Mouse (Mus musculus) testis, postnatal 10 days (tissue): Measurements from ENCODE around the gene Rpl13.
"Not testable (repeated sequence)": the region's sequence is repeated elsewhere in the genome, so short reads cannot be mapped to it uniquely, and the experiment has no call there.

Experiments
- DNase-seq: peaks from one replicate; pipeline ENCODE4 v3.0.0; 2021; ENCODE audit warnings: low spot score

The Rpl13 gene

DNA sequence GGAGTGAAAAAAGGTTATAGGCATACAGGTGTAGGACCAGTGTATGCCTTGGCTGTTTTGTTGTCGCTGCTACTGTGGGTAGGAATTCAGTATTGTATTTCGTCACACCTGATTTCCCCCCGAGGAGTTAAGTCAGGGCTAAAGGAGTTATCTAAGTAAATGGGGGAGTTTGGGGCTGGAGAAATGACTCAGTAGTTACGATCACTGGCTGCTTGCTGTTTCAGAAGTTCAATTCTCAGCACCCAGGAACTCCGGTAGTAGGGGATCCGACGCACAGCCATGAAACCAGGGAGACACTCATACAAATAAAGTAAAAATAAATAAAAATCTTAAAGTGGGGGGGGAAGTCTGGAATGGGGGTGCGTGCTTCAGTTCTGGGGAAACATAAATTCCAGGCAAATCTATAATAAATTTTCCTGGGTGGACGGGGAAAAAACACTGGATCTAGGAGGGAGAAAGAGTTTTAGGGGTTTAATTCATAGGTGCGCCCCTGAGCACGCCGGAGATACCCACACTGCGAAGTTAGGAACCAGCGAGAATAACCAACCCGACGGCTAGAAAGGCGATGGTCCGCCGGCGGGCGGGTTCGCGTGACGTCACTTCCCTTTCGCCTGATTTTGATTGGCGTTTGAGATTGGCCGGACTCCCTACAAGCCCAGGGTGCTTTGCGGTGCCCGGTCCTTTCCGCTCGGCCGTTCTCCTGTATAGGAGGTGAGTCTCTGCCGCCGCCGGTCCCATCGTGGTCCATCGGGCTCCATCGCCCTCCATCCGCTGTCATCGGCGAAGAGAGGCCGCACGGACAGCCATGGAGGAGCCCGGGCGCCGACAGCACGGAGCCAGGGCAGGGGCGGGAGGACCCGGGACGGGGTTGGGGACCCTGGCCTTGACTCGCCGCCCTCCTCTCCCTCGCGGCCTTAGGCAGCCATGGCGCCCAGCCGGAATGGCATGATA lies at the start of gene Rpl13:
Rpl13 (plus strand) TSS at position 616 of the 951 bp plus-strand sequence.
- peak; percentile 97 for DNase-seq

- DNase-seq = no peak
Observed at GRCm38 (mm10) chr8:123062721-123063120, 39.4 kb upstream of the Rpl13 start, which contains the start of gene Spg7. Spg7 (plus strand) TSS chr8:123062942.

DNA sequence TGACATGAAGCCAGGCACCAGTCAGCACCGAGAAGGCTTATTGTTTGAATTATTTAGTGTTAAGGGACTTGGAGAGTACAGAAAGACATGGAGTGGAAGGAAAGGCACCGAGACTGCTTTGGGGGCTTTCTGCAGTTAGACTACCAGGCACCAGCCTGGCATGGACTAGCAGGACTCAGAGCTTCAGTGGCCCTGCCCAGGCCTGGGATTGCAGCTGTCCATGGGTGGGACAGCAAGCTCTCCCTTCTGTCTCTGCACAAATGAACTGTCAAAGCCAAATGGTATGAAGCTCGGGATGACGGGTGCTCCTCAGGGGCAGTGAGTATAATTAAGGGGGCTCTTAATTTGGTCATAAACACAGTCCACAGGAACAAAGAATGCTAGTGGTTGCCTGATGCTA lies 38.1 kb upstream of the Rpl13 start:
- no peak for DNase-seq

GRCm38 (mm10) chr8:123064809-123065213 lies 37.3 kb upstream of the Rpl13 start:
- DNase-seq = no peak

DNA sequence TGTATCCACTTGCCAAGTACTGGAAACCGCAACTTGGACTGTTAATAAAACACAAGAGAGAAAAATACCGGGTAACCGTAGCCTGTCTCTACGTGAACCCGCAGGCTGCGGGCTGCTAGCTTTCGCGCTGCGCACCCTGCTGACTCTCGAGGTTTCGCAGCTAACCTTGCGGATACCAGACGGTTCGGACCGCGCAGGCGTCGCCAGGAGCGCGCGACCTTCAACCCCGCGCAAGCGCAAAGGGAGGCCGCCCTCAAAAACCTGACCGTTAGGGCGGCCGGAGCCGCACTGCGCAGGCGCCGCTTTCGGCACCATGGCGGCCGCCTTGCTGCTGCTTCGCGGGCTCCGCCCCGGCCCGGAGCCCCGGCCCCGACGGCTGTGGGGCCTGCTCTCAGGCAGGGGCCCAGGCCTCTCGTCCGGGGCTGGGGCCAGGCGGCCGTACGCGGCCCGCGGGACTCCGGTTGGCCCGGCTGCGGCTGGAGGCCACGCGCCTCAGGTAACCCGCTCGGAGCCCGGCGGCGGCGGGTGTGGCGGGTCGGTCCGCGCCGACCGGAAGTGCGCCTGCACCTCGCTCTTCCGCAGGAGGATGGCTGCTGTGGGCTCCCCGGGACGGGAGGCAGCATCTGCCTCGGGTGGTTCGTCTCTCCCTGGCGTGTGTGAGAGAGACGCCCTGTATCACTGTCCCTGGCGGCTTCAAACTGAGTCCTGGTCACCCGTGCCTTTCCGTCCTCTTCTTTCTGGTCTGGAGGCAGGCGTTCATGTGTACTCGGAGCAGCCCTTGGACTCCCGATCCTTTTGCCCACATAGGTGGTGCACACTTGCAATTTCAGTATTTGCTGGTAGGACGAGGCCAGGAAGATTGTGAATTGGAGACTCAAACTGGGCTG lies 36.7 kb upstream of the Rpl13 start:
- peak; percentile 97 for DNase-seq

- no peak for DNase-seq
Observed at GRCm38 (mm10) chr8:123066101-123066683, 36.0 kb upstream of the Rpl13 start.

DNA sequence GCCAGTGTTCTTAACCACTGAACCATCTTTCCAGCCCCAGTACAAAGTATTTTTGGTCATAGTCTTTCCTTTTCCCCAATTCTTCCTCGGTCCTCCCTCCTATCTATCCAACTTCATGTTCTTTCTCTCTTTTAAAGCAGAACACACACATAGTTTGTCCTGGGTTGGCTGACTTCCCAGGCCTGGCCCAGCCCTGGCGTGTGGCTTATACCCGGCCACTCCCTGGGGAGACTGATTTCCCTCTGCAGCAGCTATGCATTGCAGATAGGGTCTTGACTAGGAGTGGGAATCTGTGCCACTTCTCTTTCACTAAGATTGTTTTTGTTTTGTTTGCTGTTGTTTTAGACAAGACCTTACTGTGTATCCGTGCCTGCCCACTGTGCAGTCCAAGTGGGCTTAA lies 31.0 kb upstream of the Rpl13 start:
- DNase-seq = peak; percentile 58

DNA sequence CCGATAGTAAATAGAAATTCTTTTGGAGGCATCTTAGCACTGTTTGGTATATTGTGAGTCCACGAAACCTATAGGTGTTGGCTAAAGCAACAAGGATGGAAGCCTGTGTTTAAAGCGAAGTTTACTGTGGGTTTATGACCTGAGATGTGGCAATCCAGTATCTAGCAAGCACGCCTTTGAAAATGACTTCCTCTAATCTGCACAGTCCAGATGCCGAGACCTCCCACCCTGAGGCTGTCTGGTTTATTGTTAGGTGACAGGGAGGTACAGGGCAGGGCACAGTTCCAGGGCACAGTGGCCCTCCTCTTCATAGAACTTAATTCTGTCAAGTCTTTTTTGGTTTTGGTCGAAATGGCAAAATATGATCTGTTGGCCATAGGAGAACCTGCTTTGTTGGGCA lies 24.9 kb upstream of the Rpl13 start:
- DNase-seq = no peak

DNA sequence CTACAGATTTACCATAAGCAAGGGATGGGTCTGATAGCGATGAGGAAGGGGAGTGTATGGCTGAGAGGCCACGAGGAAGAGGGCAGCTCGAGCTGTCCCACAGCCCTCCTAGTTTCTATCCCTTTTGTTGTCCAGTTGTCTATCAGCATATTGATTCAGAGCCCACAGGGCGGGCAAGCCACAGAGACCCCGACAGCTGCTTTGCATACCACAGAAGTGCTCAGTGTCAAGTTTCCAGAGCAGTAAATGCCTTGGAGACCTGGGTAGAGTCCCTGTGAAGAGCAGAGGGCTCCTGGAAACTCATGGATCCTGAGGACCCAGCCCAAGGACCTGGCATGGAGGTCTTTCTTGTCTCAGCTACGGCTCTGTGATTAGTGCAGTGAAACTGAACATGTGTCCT lies 19.2 kb upstream of the Rpl13 start:
- no peak for DNase-seq

GRCm38 (mm10) chr8:123083610-123084009 lies 18.5 kb upstream of the Rpl13 start:
- DNase-seq = no peak

- no peak for DNase-seq
Observed at GRCm38 (mm10) chr8:123087289-123087688, 14.9 kb upstream of the Rpl13 start.

DNA sequence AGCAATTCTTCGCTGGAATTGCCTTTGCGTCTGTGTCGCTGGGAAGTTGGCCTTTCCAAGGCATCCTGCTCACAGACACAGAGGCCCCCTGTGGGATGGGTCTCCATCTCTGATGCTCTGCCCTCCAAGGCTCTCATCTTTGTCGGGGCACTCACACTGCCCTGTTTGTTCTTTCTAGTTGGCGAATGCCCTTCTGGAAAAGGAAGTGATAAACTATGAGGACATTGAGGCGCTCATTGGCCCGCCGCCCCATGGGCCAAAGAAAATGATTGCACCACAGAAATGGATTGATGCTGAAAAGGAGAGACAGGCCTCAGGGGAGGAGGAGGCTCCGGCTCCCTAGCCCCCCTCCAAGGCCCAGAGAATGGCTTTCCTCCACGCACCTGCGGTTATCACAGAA lies 4.9 kb upstream of the Rpl13 start:
- no peak for DNase-seq

DNA sequence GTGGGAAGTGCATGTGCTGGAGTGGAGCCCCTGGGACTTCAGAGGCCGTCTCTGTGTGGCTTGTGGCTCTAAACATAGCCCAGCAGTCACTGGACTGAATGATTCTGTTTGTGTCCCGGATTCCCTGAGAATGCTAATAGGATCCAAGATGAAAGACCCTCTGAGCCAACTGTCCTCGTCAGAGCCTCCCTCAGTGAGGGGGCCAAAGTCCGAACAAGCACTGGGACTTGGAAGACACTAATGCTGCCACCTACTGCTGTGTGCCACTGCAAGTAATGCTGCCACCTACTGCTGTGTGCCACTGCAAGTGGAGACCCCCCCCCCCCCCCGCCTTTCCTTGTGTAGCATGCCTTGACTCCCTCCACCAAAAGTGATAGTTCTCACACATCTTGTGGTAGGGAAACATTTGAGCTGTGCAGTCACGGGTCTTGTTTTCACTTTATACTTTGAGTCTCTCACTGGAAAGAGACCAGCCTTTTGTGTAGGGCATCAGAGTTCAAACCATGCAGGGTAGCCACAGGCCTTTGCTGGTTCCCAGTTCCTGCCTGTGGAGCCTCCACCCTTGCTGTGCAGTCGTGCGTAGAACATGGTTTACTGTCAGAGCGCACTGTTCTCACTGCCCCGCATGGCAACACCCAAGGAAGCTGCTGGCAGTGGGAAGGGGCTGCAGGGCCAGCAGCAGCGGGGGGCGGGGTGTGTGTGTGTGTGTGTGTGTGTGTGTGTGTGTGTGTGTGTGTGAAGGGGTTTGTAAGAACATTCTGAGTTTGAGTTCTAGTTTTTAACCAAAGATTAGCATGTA lies 4.2 kb upstream of the Rpl13 start:
- no peak for DNase-seq

DNA sequence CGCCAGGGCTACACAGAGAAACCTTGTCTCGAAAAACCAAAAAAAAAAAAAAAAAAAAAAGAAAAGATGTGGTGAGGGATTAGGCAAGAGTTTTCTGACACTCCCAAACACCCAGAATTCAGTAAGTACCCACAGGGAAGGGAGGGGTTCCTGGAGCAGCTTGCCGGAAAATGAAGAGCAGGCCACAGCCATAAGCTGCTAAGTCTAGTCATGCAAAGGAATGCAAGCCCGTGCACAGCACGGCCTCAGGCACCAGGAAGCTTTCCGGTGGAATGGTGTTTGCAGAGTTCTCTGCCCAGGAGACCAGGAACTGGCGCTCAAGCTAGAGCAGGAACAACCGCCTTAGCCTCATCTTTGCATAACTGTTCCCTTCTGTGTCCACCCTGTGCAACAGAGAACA lies 1.9 kb upstream of the Rpl13 start:
- DNase-seq = no peak

- DNase-seq = no peak
Observed at GRCm38 (mm10) chr8:123101244-123101643, 906 bp upstream of the Rpl13 start.

DNA sequence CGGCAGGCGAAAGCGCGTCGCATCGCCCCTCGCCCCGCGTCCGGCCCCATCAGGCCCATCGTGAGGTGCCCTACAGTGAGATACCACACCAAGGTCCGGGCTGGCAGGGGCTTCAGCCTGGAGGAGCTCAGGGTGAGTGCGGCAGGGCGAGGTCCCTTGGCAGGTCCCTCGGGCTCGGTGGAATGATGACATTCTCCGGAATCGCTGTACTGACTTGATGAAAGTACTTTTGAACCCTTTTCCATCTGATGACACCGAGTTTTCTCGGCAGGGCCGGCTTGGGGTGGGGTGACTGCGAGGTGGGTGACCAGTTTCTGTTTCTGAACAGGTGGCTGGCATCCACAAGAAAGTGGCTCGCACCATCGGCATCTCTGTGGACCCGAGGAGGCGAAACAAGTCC lies 705 bp downstream of the Rpl13 start:
- not testable (repeated sequence) for DNase-seq

GRCm38 (mm10) chr8:123103285-123103684 lies 1.1 kb downstream of the Rpl13 start:
- DNase-seq = no peak

DNA sequence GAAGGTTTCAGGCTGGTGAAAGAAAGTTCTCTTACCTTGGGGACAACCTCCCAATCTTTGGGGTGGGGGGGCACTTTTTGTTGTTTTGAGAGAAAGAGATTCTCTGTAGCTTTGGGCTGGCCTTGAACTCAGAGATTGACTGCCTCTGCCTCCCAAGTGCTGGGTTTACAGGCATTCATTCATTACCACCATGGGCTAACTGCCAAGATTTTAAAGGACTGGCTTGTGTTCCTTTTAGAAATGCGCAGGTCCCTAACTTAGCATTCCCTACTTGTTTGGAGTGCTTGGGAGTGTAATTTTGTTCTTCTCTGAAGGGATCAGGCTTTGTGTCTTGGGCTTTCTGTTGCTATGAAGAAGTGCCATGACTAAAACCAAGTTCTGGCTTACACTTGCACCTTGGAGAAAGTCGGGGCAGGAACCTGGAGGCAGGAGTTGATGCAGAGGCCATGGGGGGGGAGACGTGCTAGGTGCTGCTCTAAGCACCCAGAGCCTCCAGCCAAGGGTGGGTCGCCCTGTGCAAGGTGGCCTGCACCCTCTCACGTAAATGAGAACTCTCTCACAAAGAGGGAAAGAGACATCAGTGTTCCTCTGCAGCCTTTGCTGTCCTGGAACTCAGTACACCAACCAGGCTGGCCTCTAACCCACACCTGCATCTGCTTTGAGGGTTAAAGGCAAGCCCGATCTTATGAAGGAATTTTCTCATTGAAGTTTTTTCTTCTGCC lies 2.1 kb downstream of the Rpl13 start:
- no peak for DNase-seq

DNA sequence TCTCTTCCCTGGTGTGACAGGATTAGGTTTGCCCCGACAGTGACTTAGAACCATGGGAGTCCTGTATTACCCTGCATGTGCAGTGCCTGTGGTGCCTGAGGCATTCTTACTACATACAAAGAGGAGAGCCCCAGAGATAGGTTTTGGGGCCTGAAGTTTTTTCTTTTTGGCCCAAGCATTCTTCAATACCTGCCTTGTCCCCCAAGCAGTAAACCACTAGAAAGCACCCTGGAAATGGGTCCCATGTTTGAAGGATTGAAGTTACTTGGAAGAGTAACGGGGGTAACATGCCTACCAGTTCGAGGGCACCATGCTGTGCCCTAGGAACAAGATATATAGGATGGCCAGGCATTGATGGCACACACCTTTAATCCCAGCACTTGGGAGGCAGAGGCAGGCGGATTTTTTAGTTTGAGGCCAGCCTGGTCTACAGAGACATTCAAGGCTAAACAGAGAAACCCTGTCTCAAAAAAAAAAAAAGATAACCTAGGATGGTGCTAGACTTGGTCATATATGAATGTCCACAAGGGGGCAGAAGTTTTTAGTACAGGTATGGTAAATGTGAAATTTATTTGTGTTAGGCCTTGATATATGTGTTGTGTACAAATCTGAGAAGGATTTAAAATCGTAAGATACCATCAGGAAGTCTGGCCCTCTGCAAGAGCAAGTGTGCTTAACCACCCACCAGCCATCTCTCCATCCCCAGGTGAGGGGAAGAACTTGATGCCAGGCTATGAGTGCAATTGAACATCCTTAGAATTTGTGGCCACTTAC lies 3.6 kb downstream of the Rpl13 start:
- no peak for DNase-seq

DNA sequence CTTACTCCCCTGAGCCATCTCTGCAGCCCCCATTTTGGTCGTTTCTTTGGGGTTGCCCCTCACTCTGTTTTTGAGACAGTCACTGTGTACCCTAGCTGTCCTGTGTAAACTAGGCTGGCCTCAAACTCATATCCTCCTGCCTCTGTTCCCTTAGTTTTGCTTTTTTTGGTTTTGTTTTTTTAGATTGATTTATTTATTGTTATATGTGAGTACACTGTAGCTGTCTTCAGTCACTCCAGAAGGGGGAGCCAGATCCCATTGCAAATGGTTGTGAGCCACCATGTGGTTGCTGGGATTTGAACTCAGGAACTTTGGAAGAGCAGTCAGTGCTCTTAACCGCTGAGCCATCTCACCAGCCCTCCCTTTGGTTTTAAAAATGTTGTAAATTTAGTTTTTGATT lies 4.4 kb downstream of the Rpl13 start:
- DNase-seq = no peak
